Mouse (Mus musculus) spleen, adult 18-20 months (tissue): ENCODE measurements at regions not wholly inside any gene's neighbourhood (a gene's known extent, or its start where the extent isn't known, plus 50 kb on each side); places are given as distances from the start of the nearest gene placed in this dataset.

ENCODE experiments used
- DNase-seq, 2 experiments: peaks; one replicate each; pipeline ENCODE4 v3.0.0; 2022; ENCODE audit warnings: mixed read lengths in 2 of 2

- no peak for DNase-seq
These were observed 189.9 kb upstream of the Gcfc2 start for GRCm38 (mm10) chr6:81733527-81733926.

GRCm38 (mm10) chr6:81738466-81738865 is 185.0 kb upstream of the Gcfc2 start:
- no peak for DNase-seq

- no peak for DNase-seq
These were observed 173.8 kb upstream of the Gcfc2 start for GRCm38 (mm10) chr6:81749681-81750080.

GRCm38 (mm10) chr6:81751631-81752030 is 171.8 kb upstream of the Gcfc2 start:
- no peak for DNase-seq

GRCm38 (mm10) chr6:81756242-81756641 is 167.2 kb upstream of the Gcfc2 start:
- no peak for DNase-seq

- DNase-seq, result no peak
These were observed 164.6 kb upstream of the Gcfc2 start for GRCm38 (mm10) chr6:81758876-81759275.

- no peak for DNase-seq
These were observed 163.3 kb upstream of the Gcfc2 start for GRCm38 (mm10) chr6:81760181-81760580.

GRCm38 (mm10) chr6:81765831-81766230 is 157.6 kb upstream of the Gcfc2 start:
- no peak for DNase-seq

GRCm38 (mm10) chr6:81766800-81767199 is 156.7 kb upstream of the Gcfc2 start:
- DNase-seq, result no peak

- no peak for DNase-seq
These were observed 154.6 kb upstream of the Gcfc2 start for GRCm38 (mm10) chr6:81768669-81769537.

- no peak for DNase-seq
These were observed 153.2 kb upstream of the Gcfc2 start for GRCm38 (mm10) chr6:81770301-81770700.

GRCm38 (mm10) chr6:81771862-81772261 is 151.6 kb upstream of the Gcfc2 start:
- no peak for DNase-seq

- DNase-seq, result no peak
These were observed 141.3 kb upstream of the Gcfc2 start for GRCm38 (mm10) chr6:81782131-81782530.

- no peak for DNase-seq
These were observed 140.5 kb upstream of the Gcfc2 start for GRCm38 (mm10) chr6:81782815-81783435.

GRCm38 (mm10) chr6:81795281-81795680 is 128.2 kb upstream of the Gcfc2 start:
- DNase-seq, result no peak

GRCm38 (mm10) chr6:81800822-81801221 is 122.6 kb upstream of the Gcfc2 start:
- DNase-seq, result no peak

- no peak for DNase-seq
These were observed 121.7 kb upstream of the Gcfc2 start for GRCm38 (mm10) chr6:81801804-81802203.

- DNase-seq, result no peak
These were observed 117.5 kb upstream of the Gcfc2 start for GRCm38 (mm10) chr6:81805942-81806341.

- DNase-seq, result no peak
These were observed 114.8 kb upstream of the Gcfc2 start for GRCm38 (mm10) chr6:81808712-81809111.

- no peak for DNase-seq
These were observed 108.1 kb upstream of the Gcfc2 start for GRCm38 (mm10) chr6:81815248-81815961.

GRCm38 (mm10) chr6:81815962-81816338 is 107.5 kb upstream of the Gcfc2 start:
- DNase-seq, result no peak

- no peak for DNase-seq
These were observed 106.2 kb upstream of the Gcfc2 start for GRCm38 (mm10) chr6:81817050-81817827.

- no peak for DNase-seq
These were observed 104.9 kb upstream of the Gcfc2 start for GRCm38 (mm10) chr6:81818573-81818972.
